Mouse (Mus musculus): ENCODE measurements around the gene Tacr1. TPM values are rescaled to one million over a fixed set of nuclear protein-coding genes. Genes with fewer than 3 reads are reported as not detected.

Gene Tacr1
- polyA plus RNA-seq, 1 experiment from 2014 or later = 0.39 TPM

DNA sequence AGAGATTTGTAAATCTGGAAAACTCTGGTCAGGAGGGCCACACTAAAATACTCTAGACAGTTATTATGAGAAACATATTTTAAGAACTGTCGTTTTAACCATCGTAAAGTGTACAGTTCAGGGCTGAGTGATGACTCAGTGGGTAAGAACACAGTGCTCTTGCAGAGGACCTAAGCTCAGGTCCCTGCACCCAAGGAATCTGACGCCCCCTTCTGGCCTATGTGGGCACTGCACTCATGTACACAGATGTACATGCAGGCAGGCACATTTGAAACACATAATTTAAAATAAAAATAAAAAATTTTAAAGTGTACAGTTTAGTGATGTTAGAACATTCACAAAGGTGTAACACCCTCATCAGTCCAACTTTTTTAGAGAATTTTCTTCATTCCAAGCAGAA, 147.1 kb downstream of the Tacr1 start:
- 65% methylated on average over 3 of the region's 3 CpGs for WGBS
- no peak for DNase-seq (ENCODE audit: low spot score)
- Histone ChIP-seq H3K4me1 (no peaks in the 10 kb centered on the region), H3K4me3 (no peak overlapping the region), H3K27ac (replicated peaks) (no peak overlapping the region), H3K36me3 (replicated peaks) (no peaks in the 10 kb centered on the region), H3K27me3 (replicated peaks; ENCODE audit: low read depth, poor library complexity, severe bottlenecking) (no peaks in the 10 kb centered on the region), H3K9me3 (peaks cover 8% of the 10 kb centered on the region; the same call in 1 of the 2 replicates)

- WGBS = 90% methylated on average over 5 of the region's 5 CpGs
Observed at GRCm38 (mm10) chr6:82575445-82575844, 173.3 kb downstream of the Tacr1 start.

GRCm38 (mm10) chr6:82585396-82585795, 183.3 kb downstream of the Tacr1 start:
- WGBS = 62% methylated on average over 6 of the region's 6 CpGs
- Histone ChIP-seq H3K4me3 (no peak overlapping the region), H3K27ac (replicated peaks) (no peak overlapping the region), H3K36me3 (replicated peaks) (no peaks in the 10 kb centered on the region), H3K27me3 (replicated peaks; ENCODE audit: low read depth, poor library complexity, severe bottlenecking) (no peaks in the 10 kb centered on the region), H3K9me3 (no peaks in the 10 kb centered on the region), H3K4me1 (0 out of 2 replicates have a peak, but pooled peaks cover 3% of the 10 kb centered on the region)
- DNase-seq (ENCODE audit: low spot score) = no peak

More at GRCm38 (mm10) chr6:82575445-82575844, 173.3 kb downstream of the Tacr1 start:
- no peak for DNase-seq (ENCODE audit: low spot score)
- Histone ChIP-seq H3K4me3 (no peak overlapping the region), H3K27ac (replicated peaks) (no peak overlapping the region), H3K27me3 (replicated peaks; ENCODE audit: low read depth, poor library complexity, severe bottlenecking) (no peaks in the 10 kb centered on the region), H3K4me1 (no peaks in the 10 kb centered on the region), H3K36me3 (replicated peaks) (no peaks in the 10 kb centered on the region), H3K9me3 (no peaks in the 10 kb centered on the region)

DNA sequence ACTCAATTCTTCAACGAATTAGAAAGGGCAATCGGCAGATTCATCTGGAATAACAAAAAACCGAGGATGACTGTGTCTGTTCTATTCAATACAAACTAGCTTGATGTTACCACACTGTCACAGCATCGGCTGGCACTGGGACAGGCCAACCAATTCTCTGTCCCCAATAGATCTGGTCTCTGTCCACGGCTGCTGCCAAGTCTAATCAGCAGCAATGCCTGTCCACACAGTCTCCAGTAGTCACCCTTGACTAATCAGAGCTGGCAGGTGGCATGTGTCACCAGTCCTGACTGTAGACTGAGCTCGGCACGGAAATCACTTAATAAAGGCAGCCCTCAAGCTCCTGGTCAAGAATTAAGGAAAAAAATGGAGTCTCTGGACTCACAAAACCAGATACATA, 187.3 kb downstream of the Tacr1 start:
- no peaks in the 10 kb centered on the region for H3K9me3 ChIP-seq
- no peak overlapping the region for H3K4me3 ChIP-seq
- DNase-seq (ENCODE audit: low spot score) = no peak
- 0 out of 2 replicates have a peak, but pooled peaks cover 3% of the 10 kb centered on the region for H3K4me1 ChIP-seq
- no peaks in the 10 kb centered on the region for H3K36me3 ChIP-seq (replicated peaks)
- no peaks in the 10 kb centered on the region for H3K27me3 ChIP-seq (replicated peaks; ENCODE audit: low read depth, poor library complexity, severe bottlenecking)
- H3K27ac ChIP-seq (replicated peaks) = no peak overlapping the region
- 91% methylated on average over 7 of the region's 7 CpGs for WGBS

DNA sequence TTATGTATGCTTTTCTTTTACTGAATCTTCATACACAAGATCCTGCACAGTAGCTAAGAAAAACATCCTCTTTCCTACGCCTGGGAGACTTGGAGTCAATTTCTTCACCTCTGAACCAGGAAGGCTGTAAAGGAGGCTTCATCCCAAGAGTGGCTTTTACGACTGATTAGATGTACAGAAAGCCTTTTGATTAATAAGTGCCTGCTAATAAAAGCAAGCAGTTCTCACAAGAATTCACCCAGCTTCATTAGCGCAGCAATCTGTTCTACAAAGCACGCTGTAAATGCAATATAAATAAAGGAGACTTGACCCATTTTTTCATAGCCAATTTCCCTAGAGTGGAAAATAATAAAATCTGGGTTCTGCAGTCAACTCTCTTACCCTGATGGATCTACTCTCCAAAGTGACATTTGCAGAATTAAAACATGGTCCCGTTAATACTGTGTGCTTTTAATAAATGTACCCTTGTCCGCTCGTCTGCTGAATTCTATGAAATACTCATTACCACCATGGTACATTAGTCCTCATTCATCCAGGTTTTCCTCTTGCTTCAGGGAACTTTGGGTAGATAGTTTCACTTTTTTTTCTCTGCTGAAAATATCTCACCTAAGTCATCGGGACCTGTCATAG, 193.4 kb downstream of the Tacr1 start:
- H3K4me1 ChIP-seq = no peaks in the 10 kb centered on the region
- no peaks in the 10 kb centered on the region for H3K36me3 ChIP-seq (replicated peaks)
- no peak for DNase-seq (ENCODE audit: low spot score)
- H3K4me3 ChIP-seq = no peak overlapping the region
- H3K27ac ChIP-seq (replicated peaks) = no peak overlapping the region
- H3K27me3 ChIP-seq (replicated peaks; ENCODE audit: low read depth, poor library complexity, severe bottlenecking) = no peaks in the 10 kb centered on the region
- 85% methylated on average over 8 of the region's 8 CpGs for WGBS
- H3K9me3 ChIP-seq = no peaks in the 10 kb centered on the region

GRCm38 (mm10) chr6:82603228-82603627, 201.1 kb downstream of the Tacr1 start:
- Histone ChIP-seq H3K9me3 (peaks cover 3% of the 10 kb centered on the region; the same call in 1 of the 2 replicates), H3K27me3 (replicated peaks; ENCODE audit: low read depth, poor library complexity, severe bottlenecking) (no peaks in the 10 kb centered on the region), H3K36me3 (replicated peaks) (no peaks in the 10 kb centered on the region), H3K4me1 (peaks cover 7% of the 10 kb centered on the region; the same call in 1 of the 2 replicates), H3K4me3 (no peak overlapping the region), H3K27ac (replicated peaks) (no peak overlapping the region)
- 88% methylated on average over 9 of the region's 9 CpGs for WGBS
- DNase-seq (ENCODE audit: low spot score) = no peak

- no peaks in the 10 kb centered on the region for H3K36me3 ChIP-seq (replicated peaks)
- no peaks in the 10 kb centered on the region for H3K27me3 ChIP-seq (replicated peaks; ENCODE audit: low read depth, poor library complexity, severe bottlenecking)
- 42% methylated on average over 2 of the region's 2 CpGs for WGBS
- H3K9me3 ChIP-seq = peaks cover 3% of the 10 kb centered on the region; the same call in 1 of the 2 replicates
- H3K4me3 ChIP-seq = no peak overlapping the region
- peaks cover 7% of the 10 kb centered on the region; the same call in 1 of the 2 replicates for H3K4me1 ChIP-seq
- H3K27ac ChIP-seq (replicated peaks) = no peak overlapping the region
- peak; percentile 52 for DNase-seq (ENCODE audit: low spot score)
Observed at GRCm38 (mm10) chr6:82603665-82604064, 201.5 kb downstream of the Tacr1 start.

- Histone ChIP-seq H3K36me3 (replicated peaks) (no peaks in the 10 kb centered on the region), H3K4me1 (peaks cover 7% of the 10 kb centered on the region; the same call in 1 of the 2 replicates), H3K27me3 (replicated peaks; ENCODE audit: low read depth, poor library complexity, severe bottlenecking) (no peaks in the 10 kb centered on the region), H3K9me3 (peaks cover 3% of the 10 kb centered on the region; the same call in 1 of the 2 replicates), H3K4me3 (no peak overlapping the region), H3K27ac (replicated peaks) (no peak overlapping the region)
- 65% methylated on average over 8 of the region's 8 CpGs for WGBS
- DNase-seq (ENCODE audit: low spot score) = peak; percentile 17
Observed at GRCm38 (mm10) chr6:82604791-82605190, 202.7 kb downstream of the Tacr1 start.

- Histone ChIP-seq H3K4me3 (no peak overlapping the region), H3K27ac (replicated peaks) (no peak overlapping the region), H3K27me3 (replicated peaks; ENCODE audit: low read depth, poor library complexity, severe bottlenecking) (no peaks in the 10 kb centered on the region), H3K4me1 (peaks cover 11% of the 10 kb centered on the region; the same call in 1 of the 2 replicates), H3K36me3 (replicated peaks) (no peaks in the 10 kb centered on the region), H3K9me3 (no peaks in the 10 kb centered on the region)
- DNase-seq (ENCODE audit: low spot score) = no peak
- 95% methylated on average over 4 of the region's 4 CpGs for WGBS
Observed at GRCm38 (mm10) chr6:82608756-82609155, 206.6 kb downstream of the Tacr1 start.

DNA sequence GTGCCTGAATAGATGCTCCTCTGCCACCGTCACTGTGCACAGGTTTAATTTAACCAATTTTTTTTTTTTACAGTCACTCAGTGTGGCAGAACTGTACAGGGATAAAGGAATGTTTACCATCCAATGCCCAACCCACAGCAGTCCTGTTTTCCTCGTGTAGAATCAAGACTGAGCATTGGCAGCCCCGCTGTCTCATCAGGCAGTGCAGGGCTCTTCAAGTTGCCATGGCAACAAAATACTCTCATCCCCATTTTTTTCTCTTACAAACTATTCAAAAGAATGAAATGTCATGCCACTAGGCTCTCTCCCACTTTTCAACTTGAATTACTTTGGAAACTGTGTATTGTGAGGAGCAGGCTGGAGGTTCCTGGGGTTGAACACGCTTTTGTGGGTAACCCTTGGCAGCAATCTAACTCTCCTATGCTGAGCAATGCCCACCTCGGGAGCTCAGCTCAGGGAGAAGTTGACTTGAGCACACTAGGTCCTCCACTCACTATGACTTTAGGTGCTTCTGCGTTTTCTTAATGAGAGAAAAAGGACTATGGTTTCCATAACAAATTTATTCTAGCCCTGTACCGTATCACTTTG, 207.3 kb downstream of the Tacr1 start:
- Histone ChIP-seq H3K4me3 (no peak overlapping the region), H3K27me3 (replicated peaks; ENCODE audit: low read depth, poor library complexity, severe bottlenecking) (no peaks in the 10 kb centered on the region), H3K27ac (replicated peaks) (no peak overlapping the region), H3K9me3 (no peaks in the 10 kb centered on the region), H3K4me1 (peaks cover 11% of the 10 kb centered on the region; the same call in 1 of the 2 replicates), H3K36me3 (replicated peaks) (no peaks in the 10 kb centered on the region)
- no peak for DNase-seq (ENCODE audit: low spot score)
- WGBS = 81% methylated on average over 7 of the region's 7 CpGs
